Mouse (Mus musculus): Measurements from ENCODE around the gene Leng8.
"Not testable (repeated sequence)": the region's sequence is repeated elsewhere in the genome, so short reads cannot be mapped to it uniquely, and the experiment has no call there.

Leng8 gene

GRCm38 (mm10) chr7:4147371-4147770, 10.5 kb downstream of the Leng8 start:
- DNase-seq (ENCODE audit: low read depth), result no peak

- no peak for DNase-seq (ENCODE audit: low read depth)
These were observed 11.0 kb downstream of the Leng8 start for GRCm38 (mm10) chr7:4147836-4148235.

- no peak for DNase-seq (ENCODE audit: low read depth)
These were observed 11.7 kb downstream of the Leng8 start for GRCm38 (mm10) chr7:4148341-4149208.

GRCm38 (mm10) chr7:4149209-4150054, 12.6 kb downstream of the Leng8 start:
- DNase-seq (ENCODE audit: low read depth), result peak; percentile 94

GRCm38 (mm10) chr7:4150059-4150541, 13.3 kb downstream of the Leng8 start, which contains the start of gene Leng9:
TSS of gene Leng9 (minus strand) at chr7:4150374.
- no peak for DNase-seq (ENCODE audit: low read depth)

- peak; percentile 70 for DNase-seq (ENCODE audit: low read depth)
These were observed 14.0 kb downstream of the Leng8 start for GRCm38 (mm10) chr7:4150811-4151221.

- DNase-seq (ENCODE audit: low read depth), result no peak
These were observed 14.4 kb downstream of the Leng8 start for GRCm38 (mm10) chr7:4151241-4151640.

- no peak for DNase-seq (ENCODE audit: low read depth)
These were observed 17.5 kb downstream of the Leng8 start for GRCm38 (mm10) chr7:4154356-4154755.

GRCm38 (mm10) chr7:4154976-4155375, 18.1 kb downstream of the Leng8 start:
- no peak for DNase-seq (ENCODE audit: low read depth)

- DNase-seq (ENCODE audit: low read depth), result not testable (repeated sequence)
These were observed 24.8 kb downstream of the Leng8 start for GRCm38 (mm10) chr7:4161596-4161995.

- DNase-seq (ENCODE audit: low read depth), result no peak
These were observed 26.8 kb downstream of the Leng8 start for GRCm38 (mm10) chr7:4163571-4164072.

- no peak for DNase-seq (ENCODE audit: low read depth)
These were observed 27.5 kb downstream of the Leng8 start, which contains the start of gene Cdc42ep5 for GRCm38 (mm10) chr7:4164090-4164910. TSS of gene Cdc42ep5 (minus strand) at chr7:4164860.

GRCm38 (mm10) chr7:4165286-4165685, 28.4 kb downstream of the Leng8 start:
- no peak for DNase-seq (ENCODE audit: low read depth)

GRCm38 (mm10) chr7:4167098-4167497, 30.3 kb downstream of the Leng8 start:
- no peak for DNase-seq (ENCODE audit: low read depth)

GRCm38 (mm10) chr7:4170193-4170938, 33.5 kb downstream of the Leng8 start:
- no peak for DNase-seq (ENCODE audit: low read depth)

- no peak for DNase-seq (ENCODE audit: low read depth)
These were observed 41.6 kb downstream of the Leng8 start for GRCm38 (mm10) chr7:4178438-4178837.

Data from induced T-regulatory cell, adult 2 months (primary cell).